Mouse (Mus musculus): ENCODE measurements around the gene Dcaf1. TPM values are rescaled to one million over a fixed set of nuclear protein-coding genes. Genes with fewer than 3 reads are reported as not detected.

The Dcaf1 gene
- polyA plus RNA-seq, 1 experiment from 2014 or later: 19.7 TPM

GRCm38 (mm10) chr9:106908715-106909114, 87.0 kb downstream of the Dcaf1 start:
- Histone ChIP-seq H3K4me2 (ENCODE audit: low read depth, low read length) (no peak overlapping the region), H3K27ac (ENCODE audit: low read length) (no peak overlapping the region), H3K4me3 (replicated peaks; ENCODE audit: low read length) (no peak overlapping the region), H3K27me3 (ENCODE audit: control insufficient read depth, insufficient read depth, low read length) (no peaks in the 10 kb centered on the region), H3K4me1 (ENCODE audit: control insufficient read depth, insufficient read depth, low read length) (no peaks in the 10 kb centered on the region), H3K9me3 (replicated peaks; ENCODE audit: control insufficient read depth, low read length) (no peaks in the 10 kb centered on the region), H3K9ac (ENCODE audit: low read length) (no peak overlapping the region), H3K36me3 (ENCODE audit: control insufficient read depth, insufficient read depth, low read length) (no peaks in the 10 kb centered on the region)
- ATAC-seq (ENCODE audit: insufficient read depth, low FRiP score): peak; percentile 75; the same call in 1 of the 2 replicates
- 32% methylated on average over 5 of the region's 5 CpGs for WGBS

DNA sequence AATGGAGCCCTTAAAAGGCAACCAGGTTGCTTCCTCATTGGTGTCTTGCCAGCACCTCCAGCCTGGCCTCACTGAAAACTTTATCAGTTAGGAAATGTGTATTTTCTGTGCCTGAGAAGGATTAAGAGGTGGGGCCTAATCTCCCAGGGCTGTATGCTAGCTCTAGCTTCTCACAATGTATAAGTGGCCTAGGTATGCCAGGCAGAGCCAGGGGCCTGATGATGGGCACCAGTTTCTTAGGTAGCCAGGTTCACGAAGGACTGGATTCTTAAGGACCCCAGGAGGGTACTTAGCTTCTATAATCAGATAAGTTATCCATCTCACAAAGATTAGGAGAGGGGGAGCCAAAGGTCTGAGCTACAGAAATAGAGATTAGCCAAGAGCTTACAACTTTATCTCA, 90.0 kb downstream of the Dcaf1 start:
- H3K36me3 ChIP-seq (ENCODE audit: control insufficient read depth, insufficient read depth, low read length): no peaks in the 10 kb centered on the region
- H3K27ac ChIP-seq (ENCODE audit: low read length): no peak overlapping the region
- 65% methylated on average over 1 of the region's 1 CpGs for WGBS
- H3K4me3 ChIP-seq (replicated peaks; ENCODE audit: low read length): no peak overlapping the region
- H3K4me1 ChIP-seq (ENCODE audit: control insufficient read depth, insufficient read depth, low read length): no peaks in the 10 kb centered on the region
- no peaks in the 10 kb centered on the region for H3K9me3 ChIP-seq (replicated peaks; ENCODE audit: control insufficient read depth, low read length)
- 0 out of 2 replicates have a peak, but pooled peaks have one; percentile 37 for ATAC-seq (ENCODE audit: insufficient read depth, low FRiP score)
- no peak overlapping the region for H3K4me2 ChIP-seq (ENCODE audit: low read depth, low read length)
- no peaks in the 10 kb centered on the region for H3K27me3 ChIP-seq (ENCODE audit: control insufficient read depth, insufficient read depth, low read length)
- H3K9ac ChIP-seq (ENCODE audit: low read length): no peak overlapping the region

GRCm38 (mm10) chr9:106913759-106914158, 92.1 kb downstream of the Dcaf1 start:
- no peaks in the 10 kb centered on the region for H3K4me1 ChIP-seq (ENCODE audit: control insufficient read depth, insufficient read depth, low read length)
- no peak overlapping the region for H3K27ac ChIP-seq (ENCODE audit: low read length)
- H3K4me3 ChIP-seq (replicated peaks; ENCODE audit: low read length): no peak overlapping the region
- no peaks in the 10 kb centered on the region for H3K27me3 ChIP-seq (ENCODE audit: control insufficient read depth, insufficient read depth, low read length)
- no peak for ATAC-seq (ENCODE audit: insufficient read depth, low FRiP score)
- no peak overlapping the region for H3K9ac ChIP-seq (ENCODE audit: low read length)
- H3K4me2 ChIP-seq (ENCODE audit: low read depth, low read length): no peak overlapping the region
- H3K9me3 ChIP-seq (replicated peaks; ENCODE audit: control insufficient read depth, low read length): no peaks in the 10 kb centered on the region
- 9% methylated on average over 1 of the region's 1 CpGs for WGBS
- H3K36me3 ChIP-seq (ENCODE audit: control insufficient read depth, insufficient read depth, low read length): no peaks in the 10 kb centered on the region

- Histone ChIP-seq H3K36me3 (ENCODE audit: control insufficient read depth, insufficient read depth, low read length) (no peaks in the 10 kb centered on the region), H3K4me2 (ENCODE audit: low read depth, low read length) (no peak overlapping the region), H3K27me3 (ENCODE audit: control insufficient read depth, insufficient read depth, low read length) (no peaks in the 10 kb centered on the region), H3K27ac (ENCODE audit: low read length) (no peak overlapping the region), H3K9ac (ENCODE audit: low read length) (no peak overlapping the region), H3K9me3 (replicated peaks; ENCODE audit: control insufficient read depth, low read length) (no peaks in the 10 kb centered on the region), H3K4me1 (ENCODE audit: control insufficient read depth, insufficient read depth, low read length) (no peaks in the 10 kb centered on the region), H3K4me3 (replicated peaks; ENCODE audit: low read length) (no peak overlapping the region)
- no peak for ATAC-seq (ENCODE audit: insufficient read depth, low FRiP score)
- 76% methylated on average over 6 of the region's 6 CpGs for WGBS
Measured at GRCm38 (mm10) chr9:106914878-106915277, 93.2 kb downstream of the Dcaf1 start.

Other genes starting within 250 kb of the Dcaf1 start
- not detected in 2 replicates for gene Iqcf6, start 195.3 kb upstream of the Dcaf1 start, polyA plus RNA-seq (2015; fragmentation: Nextera tagmentation; extraction: Ambion mirVana)
- 0.08 TPM in 1 of 2 replicates, not detected in the other for gene Grm2, start 165.8 kb upstream of the Dcaf1 start, polyA plus RNA-seq (2015; fragmentation: Nextera tagmentation; extraction: Ambion mirVana)
- 53.4 and 60.5 TPM in 2 replicates for gene Tex264, start 135.9 kb upstream of the Dcaf1 start, polyA plus RNA-seq (2015; fragmentation: Nextera tagmentation; extraction: Ambion mirVana)
- 4.0 and 4.8 TPM in 2 replicates for gene Rad54l2, start 32.7 kb upstream of the Dcaf1 start, polyA plus RNA-seq (2015; fragmentation: Nextera tagmentation; extraction: Ambion mirVana)
- gene Rbm15b, start 65.6 kb downstream of the Dcaf1 start, polyA plus RNA-seq (2015; fragmentation: Nextera tagmentation; extraction: Ambion mirVana): 5.1 and 5.2 TPM in 2 replicates
- gene Manf, start 70.1 kb downstream of the Dcaf1 start, polyA plus RNA-seq (2015; fragmentation: Nextera tagmentation; extraction: Ambion mirVana): 339 and 351 TPM in 2 replicates